Mouse (Mus musculus) right cerebral cortex, postnatal 36 days (tissue): Measurements from ENCODE around the gene Olfr816.
"Not testable (repeated sequence)": the region's sequence is repeated elsewhere in the genome, so short reads cannot be mapped to it uniquely, and the experiment has no call there.

Experiments used
- DNase-seq, 2 experiments: peaks; one replicate each; pipeline ENCODE4 v3.0.0; 2022; ENCODE audit warnings: low spot score in 2 of 2, mixed read lengths in 1 of 2

The Olfr816 gene

GRCm38 (mm10) chr10:129915497-129915896 lies at the start of gene Olfr816:
Gene Olfr816, minus strand, starts transcription at chr10:129915597.
- no peak for DNase-seq

GRCm38 (mm10) chr10:129949000-129949399 lies 33.6 kb upstream of the Olfr816 start, which contains the start of gene Olfr818:
Gene Olfr818, minus strand, starts transcription at chr10:129949100.
- DNase-seq, result no peak

GRCm38 (mm10) chr10:129905767-129906166 lies 9.6 kb downstream of the Olfr816 start, which contains the start of gene Olfr815:
Gene Olfr815, minus strand, starts transcription at chr10:129905867.
- not testable (repeated sequence) for DNase-seq

DNA sequence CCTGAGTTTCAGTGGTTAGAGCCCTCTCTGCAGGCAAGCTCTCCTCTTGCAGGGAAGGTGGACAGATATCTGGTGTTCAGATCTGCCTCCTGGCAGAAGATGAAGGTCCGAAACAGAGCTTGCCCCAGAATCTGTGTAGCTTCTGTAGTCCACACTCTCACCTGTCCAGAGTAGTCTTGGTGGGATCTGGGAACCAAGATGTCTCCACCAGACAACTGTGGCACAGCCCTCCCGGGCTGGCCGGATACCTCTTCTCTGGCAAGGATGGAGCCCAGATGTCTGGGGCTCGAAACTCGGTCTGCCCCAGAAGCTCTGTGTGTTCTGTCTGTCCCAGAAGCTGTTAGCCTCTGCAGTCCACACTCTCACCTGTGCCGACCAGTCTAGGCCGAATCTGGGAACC lies 29.5 kb downstream of the Olfr816 start:
- DNase-seq, result no peak

- not testable (repeated sequence) for DNase-seq
These were observed 29.9 kb downstream of the Olfr816 start for GRCm38 (mm10) chr10:129885496-129885895.

DNA sequence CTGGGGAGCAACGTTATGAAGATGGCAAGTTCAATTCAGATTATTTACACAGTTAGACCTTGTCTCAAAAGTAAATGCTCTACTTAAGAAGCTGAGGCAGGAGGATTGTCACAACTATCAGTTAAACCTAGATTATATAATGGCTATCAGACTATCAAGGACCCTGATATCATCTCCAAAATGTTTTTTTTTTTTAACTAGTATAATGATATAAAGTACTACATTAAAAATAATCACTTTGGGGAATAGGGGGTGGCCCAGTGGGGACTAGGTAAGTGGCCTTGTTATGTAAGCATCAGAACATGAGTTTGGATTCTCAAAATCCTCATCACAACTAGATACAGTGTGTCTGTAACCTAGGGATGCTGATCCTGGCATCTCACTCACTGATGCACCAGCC lies 35.6 kb downstream of the Olfr816 start, which contains the start of gene Olfr814:
Olfr814 (minus strand) TSS at position 101 of the 400 bp plus-strand sequence.
- DNase-seq, result not testable (repeated sequence)
